In genomic region chr1:176274667-176275610, GRCm38 (mm10) we compare ENCODE assay signal across 8 mouse cellular contexts. TPM values are rescaled to one million over a fixed set of nuclear protein-coding genes. Genes with fewer than 3 reads are reported as not detected.
DNase-seq lines count a peak whose midpoint lies in the region; ATAC-seq lines count a peak whose summit lies in the region.
"Had no signal": no experiment of that assay in that cellular context is flagged by ENCODE, and none has a peak within 500 bp of the region (broad histone marks: within the 10 kb centered on the region; RNA-seq: fewer than 3 reads in every experiment).

Gene Pld5 (minus strand): TSS chr1:176275312.

- H3K9ac ChIP-seq in midbrain, embryonic 13.5 days (replicated peaks): peak within 1 kb of the TSS; percentile 80

- peaks cover 15% of the 10 kb centered on the region; the same call in 1 of the 2 replicates for H3K27me3 ChIP-seq in midbrain, embryonic 13.5 days

- H3K4me3 ChIP-seq in midbrain, embryonic 13.5 days (replicated peaks): peak within 1 kb of the TSS; percentile 65
- H3K4me3 ChIP-seq: myocyte had no signal

- peak within 1 kb of the TSS; percentile 81 for H3K4me2 ChIP-seq in midbrain, embryonic 13.5 days (replicated peaks)

- no peaks in the 10 kb centered on the region for H3K36me3 ChIP-seq in midbrain, embryonic 13.5 days

- peak; percentile 4 for DNase-seq in urinary bladder, postnatal 25 days (ENCODE audit: low spot score)
- no peak for DNase-seq in urinary bladder, postnatal 10 days (ENCODE audit: low spot score)
- DNase-seq in left cerebral cortex, postnatal 25 days (ENCODE audit: low spot score in 2 of 2): peak; percentile 25 to 32
- DNase-seq in testis, postnatal 14 days (ENCODE audit: low spot score): peak; percentile 18

- no peaks in the 10 kb centered on the region for H3K9me3 ChIP-seq in midbrain, embryonic 13.5 days

- WGBS in midbrain, embryonic 13.5 days: under 1% methylated on average over 82 of the region's 86 CpGs

- H3K27ac ChIP-seq in midbrain, embryonic 13.5 days: peak within 1 kb of the TSS; percentile 70

- ATAC-seq in common myeloid progenitor, adult 5-6 weeks (replicated peaks; ENCODE audit: low read depth, poor library complexity, severe bottlenecking): peak; percentile 50
- peak; percentile 69 for ATAC-seq in granulocyte monocyte progenitor cell, adult 5-6 weeks (replicated peaks; ENCODE audit: poor library complexity, severe bottlenecking)
- peak; percentile 95 for ATAC-seq in midbrain, embryonic 13.5 days

- intact Hi-C loops in left cerebral cortex, postnatal 25 days (cut with DNase I): no loop called here

- peaks cover 14% of the 10 kb centered on the region for H3K4me1 ChIP-seq in midbrain, embryonic 13.5 days (replicated peaks)

RNA-seq across cellular contexts. Expression of gene Pld5, which starts in this region (rescaled TPM):
- not detected in 2 replicates for total RNA-seq in common myeloid progenitor, adult 5-6 weeks (2017)
- total RNA-seq in granulocyte monocyte progenitor cell, adult 5-6 weeks (2014; fragmentation: Nextera tagmentation): not detected in 2 replicates
- total RNA-seq in granulocyte monocyte progenitor cell, adult 5-6 weeks (2017): not detected in 2 replicates
- total RNA-seq in left cerebral cortex, postnatal 25 days (2021): 10 to 100 TPM in 1 of 2 experiments, 1 to 10 TPM in 1; 9.4 to 13.1 TPM
- polyA plus RNA-seq in midbrain, embryonic 13.5 days (2015; fragmentation: Nextera tagmentation; extraction: Ambion mirVana): 2.9 and 3.1 TPM in 2 replicates
- polyA plus RNA-seq: myocyte had no signal

Comparison
In these comparisons a context has a peak if more than half of its experiments do, and no peak if none do; other contexts are left out.
1. RNA of gene Pld5 (total RNA-seq): 9.4 to 13.1 TPM in left cerebral cortex, postnatal 25 days; not detected in common myeloid progenitor, adult 5-6 weeks and not detected in granulocyte monocyte progenitor cell, adult 5-6 weeks; every median in the first group is over 10 times any median in the second.
2. Peak in ATAC-seq in common myeloid progenitor, adult 5-6 weeks; RNA of the gene not detected or under 1 TPM.
3. Peak in ATAC-seq in granulocyte monocyte progenitor cell, adult 5-6 weeks; RNA of the gene not detected or under 1 TPM.
4. Peak in every context shown above with its lines, with median percentiles within 50 percentile points of each other: ATAC-seq.